Mouse (Mus musculus) bone marrow macrophage, adult 2 months (primary cell): ENCODE data around the gene Coro2a. TPM values are rescaled to one million over a fixed set of nuclear protein-coding genes. Genes with fewer than 3 reads are reported as not detected.

ENCODE experiments used
- H3K27ac ChIP-seq: 2 replicates; pipeline ENCODE4 v1.5.1; 2012; ENCODE audit warnings: low read depth, low read length; ENCODE audit not compliant: insufficient read depth
- H3K4me1 ChIP-seq: 2 replicates; pipeline ENCODE4 v1.6.1; 2012; ENCODE audit warnings: low read length; ENCODE audit not compliant: control insufficient read depth, insufficient read depth
- H3K4me3 ChIP-seq: 2 replicates; pipeline ENCODE4 v1.5.1; 2012; ENCODE audit warnings: mild to moderate bottlenecking, low read length, moderate library complexity; ENCODE audit not compliant: insufficient read depth
- CTCF ChIP-seq: IDR thresholded peaks from 2 replicates; pipeline ENCODE4 v1.5.1; 2012; ENCODE audit warnings: low read depth, mild to moderate bottlenecking, low read length, moderate library complexity
- POLR2A ChIP-seq: IDR thresholded peaks from 2 replicates; pipeline ENCODE4 v1.6.1; 2012; ENCODE audit warnings: mild to moderate bottlenecking, low read depth, low read length, borderline replicate concordance
- polyA plus RNA-seq: library from polyadenylated mRNA; stranded (reverse); fragments of >200 nt; gene quantifications from 2 replicates; pipeline ENCODE4 v1.2.4, GENCODE M21; 2012; ENCODE audit not compliant: missing spikeins, insufficient read depth, insufficient read length

Gene Coro2a
- polyA plus RNA-seq, 1 experiment, result 59.7 TPM

GRCm38 (mm10) chr4:46539167-46539566 is 62.8 kb downstream of the Coro2a start:
- no peak overlapping the region for H3K4me3 ChIP-seq
- TF ChIP-seq CTCF (no peak), POLR2A (no peak)
- H3K4me1 ChIP-seq, result peaks cover 5% of the 10 kb centered on the region
- no peak overlapping the region for H3K27ac ChIP-seq

- H3K4me3 ChIP-seq, result peak within 1 kb of the TSS; percentile 68
- H3K4me1 ChIP-seq, result peaks cover 17% of the 10 kb centered on the region
- H3K27ac ChIP-seq, result peak within 1 kb of the TSS; percentile 76
- TF ChIP-seq POLR2A (no peak), CTCF (no peak)
These were observed 66.1 kb downstream of the Coro2a start, which contains the start of gene Trim14 for GRCm38 (mm10) chr4:46535840-46536361. Gene Trim14, minus strand, starts transcription at chr4:46536141.

GRCm38 (mm10) chr4:46535094-46535830 is 66.7 kb downstream of the Coro2a start:
- H3K27ac ChIP-seq, result peak overlapping the region; percentile 76
- H3K4me3 ChIP-seq, result peak overlapping the region; percentile 68
- peaks cover 21% of the 10 kb centered on the region for H3K4me1 ChIP-seq
- no peak for TF ChIP-seq CTCF
- no peak for TF ChIP-seq POLR2A

GRCm38 (mm10) chr4:46533934-46534720 is 67.9 kb downstream of the Coro2a start:
- Histone ChIP-seq H3K4me3 (peak overlapping the region; percentile 68), H3K4me1 (peaks cover 21% of the 10 kb centered on the region), H3K27ac (peak overlapping the region; percentile 76)
- TF ChIP-seq POLR2A (no peak), CTCF (no peak)

GRCm38 (mm10) chr4:46532926-46533325 is 69.1 kb downstream of the Coro2a start:
- Histone ChIP-seq H3K4me1 (peaks cover 24% of the 10 kb centered on the region), H3K4me3 (no peak overlapping the region), H3K27ac (no peak overlapping the region)
- no peak for TF ChIP-seq POLR2A
- TF ChIP-seq CTCF, result no peak

GRCm38 (mm10) chr4:46532511-46532910 is 69.5 kb downstream of the Coro2a start:
- Histone ChIP-seq H3K27ac (no peak overlapping the region), H3K4me3 (no peak overlapping the region), H3K4me1 (peaks cover 26% of the 10 kb centered on the region)
- TF ChIP-seq POLR2A (no peak), CTCF (no peak)

- no peak overlapping the region for H3K27ac ChIP-seq
These were observed 72.3 kb downstream of the Coro2a start for GRCm38 (mm10) chr4:46529722-46530121.

GRCm38 (mm10) chr4:46527558-46527926 is 74.5 kb downstream of the Coro2a start:
- 0 out of 2 replicates have a peak overlapping the region, but pooled peaks have one; percentile 22 for H3K4me3 ChIP-seq
- TF ChIP-seq POLR2A (no peak), CTCF (no peak)
- no peak overlapping the region for H3K27ac ChIP-seq
- peaks cover 18% of the 10 kb centered on the region for H3K4me1 ChIP-seq

More at GRCm38 (mm10) chr4:46529722-46530121, 72.3 kb downstream of the Coro2a start:
- Histone ChIP-seq H3K4me1 (peaks cover 25% of the 10 kb centered on the region), H3K4me3 (no peak overlapping the region)
- TF ChIP-seq CTCF (no peak), POLR2A (no peak)

GRCm38 (mm10) chr4:46526798-46527557 is 75.0 kb downstream of the Coro2a start:
- Histone ChIP-seq H3K4me3 (no peak overlapping the region), H3K4me1 (peaks cover 19% of the 10 kb centered on the region), H3K27ac (no peak overlapping the region)
- TF ChIP-seq CTCF, result no peak
- no peak for TF ChIP-seq POLR2A
